Mouse (Mus musculus) lung, embryonic 14.5 days (tissue): ENCODE measurements around the gene P4hb. TPM values are rescaled to one million over a fixed set of nuclear protein-coding genes. Genes with fewer than 3 reads are reported as not detected.
"Not testable (repeated sequence)": the region's sequence is repeated elsewhere in the genome, so short reads cannot be mapped to it uniquely, and the experiment has no call there.

Experiments used
- ATAC-seq: fragments of 200-750 bp; cut with Nextera tagmentation; 2 replicates; pipeline ENCODE4 v1.8.0; 2017; ENCODE audit warnings: mild to moderate bottlenecking, moderate TSS enrichment, moderate library complexity; ENCODE audit not compliant: insufficient read depth
- DNase-seq: peaks from one replicate; pipeline ENCODE4 v3.0.0-alpha.2; 2015
- H3K27ac ChIP-seq: fragments of 300-500 bp; sonication (generic); 2 replicates; pipeline ENCODE4 v1.5.1; 2014; ENCODE audit warnings: low read depth, mild to moderate bottlenecking, moderate library complexity
- H3K27me3 ChIP-seq: fragments of 300-500 bp; sonication (generic); 2 replicates; pipeline ENCODE4 v1.6.1; 2014; ENCODE audit warnings: low read length, control low read depth; ENCODE audit not compliant: insufficient read depth
- H3K36me3 ChIP-seq: fragments of 300-500 bp; sonication (generic); 2 replicates; pipeline ENCODE4 v1.6.1; 2014; ENCODE audit warnings: control low read depth; ENCODE audit not compliant: insufficient read depth
- H3K4me1 ChIP-seq: fragments of 300-500 bp; sonication (generic); 2 replicates; pipeline ENCODE4 v1.6.1; 2014; ENCODE audit warnings: antibody characterized with exemption, control low read depth; ENCODE audit not compliant: insufficient read depth
- H3K4me2 ChIP-seq: fragments of 300-500 bp; sonication (generic); 2 replicates; pipeline ENCODE4 v1.6.1; 2014; ENCODE audit warnings: mild to moderate bottlenecking
- H3K4me3 ChIP-seq: fragments of 300-500 bp; sonication (generic); 2 replicates; pipeline ENCODE4 v1.5.1; 2014; ENCODE audit warnings: low read depth, low read length
- H3K9ac ChIP-seq: fragments of 300-500 bp; sonication (generic); 2 replicates; pipeline ENCODE4 v1.6.1; 2014
- H3K9me3 ChIP-seq: fragments of 300-500 bp; sonication (generic); 2 replicates; pipeline ENCODE4 v1.6.1; 2016; ENCODE audit warnings: low read depth, low read length, control low read depth
- CTCF ChIP-seq: IDR thresholded peaks from 2 replicates; pipeline ENCODE4 v1.5.1; 2016; ENCODE audit warnings: antibody characterized with exemption, low read depth
- WGBS: fragments of 180-500 bp; shearing (Covaris S2); extraction: QIAGEN DNeasy Blood & Tissue Kit; methylation state at CpG from one replicate; pipeline ENCODE4 v1.1.7; 2014; 5-methylcytosine and 5-hydroxymethylcytosine counted together
- polyA plus RNA-seq: library from polyadenylated mRNA; unstranded; fragments of >200 nt; fragmentation: Nextera tagmentation; extraction: Ambion mirVana; gene quantifications from 2 replicates; pipeline ENCODE4 v1.2.1, GENCODE M21; 2014

P4hb gene
- polyA plus RNA-seq, 1 experiment from 2014 or later: 872 TPM

GRCm38 (mm10) chr11:120572417-120572751, 669 bp downstream of the P4hb start:
- peak overlapping the region; percentile 90 for H3K4me2 ChIP-seq
- peak overlapping the region; percentile 96 for H3K27ac ChIP-seq
- ATAC-seq (peak; percentile 47), DNase-seq (no peak)
- H3K9me3 ChIP-seq: no peaks in the 10 kb centered on the region
- peak overlapping the region; percentile 97 for H3K4me3 ChIP-seq
- H3K27me3 ChIP-seq: no peaks in the 10 kb centered on the region
- H3K4me1 ChIP-seq: 0 out of 2 replicates have a peak, but pooled peaks cover 11% of the 10 kb centered on the region
- TF ChIP-seq CTCF: no peak
- peak overlapping the region; percentile 95 for H3K9ac ChIP-seq
- under 1% methylated on average over 23 of the region's 24 CpGs for WGBS
- H3K36me3 ChIP-seq: peaks cover 46% of the 10 kb centered on the region

DNA sequence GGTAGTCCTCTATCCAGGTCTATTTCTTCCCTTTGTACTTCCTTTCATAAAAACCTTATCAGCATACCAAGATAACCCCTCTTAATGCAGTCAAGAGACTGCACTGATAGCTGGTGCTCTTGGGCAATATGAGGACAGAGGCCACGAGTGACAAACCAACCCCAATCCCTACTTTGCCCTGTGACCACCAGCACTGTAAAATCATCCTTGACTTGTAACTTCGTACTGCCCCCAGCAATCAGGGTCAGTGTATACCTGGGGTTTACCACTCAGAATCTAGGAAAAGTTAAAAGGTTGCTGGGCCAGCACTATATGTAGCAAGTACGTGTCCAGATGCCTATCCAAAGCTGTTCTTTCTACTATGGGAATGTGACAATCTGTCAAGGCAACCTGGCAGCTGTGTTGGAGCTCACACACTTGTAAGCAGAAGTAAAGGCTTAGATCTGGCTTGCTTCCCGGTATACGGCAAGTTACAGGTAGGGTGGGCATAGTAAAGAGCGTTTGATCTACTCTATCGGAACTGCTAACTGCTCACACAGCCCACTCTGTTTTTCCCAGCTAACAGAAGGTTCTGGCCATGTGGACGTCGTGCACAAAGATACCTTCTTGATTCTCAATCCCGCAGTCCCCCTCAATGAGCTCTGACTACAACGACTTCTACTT, 1.2 kb downstream of the P4hb start:
- peak overlapping the region; percentile 95 for H3K9ac ChIP-seq
- H3K27me3 ChIP-seq: no peaks in the 10 kb centered on the region
- ATAC-seq (no peak), DNase-seq (no peak)
- H3K36me3 ChIP-seq: peaks cover 46% of the 10 kb centered on the region
- H3K4me2 ChIP-seq: peak overlapping the region; percentile 90
- no peaks in the 10 kb centered on the region for H3K9me3 ChIP-seq
- peak overlapping the region; percentile 96 for H3K27ac ChIP-seq
- WGBS: 8% methylated on average over 11 of the region's 11 CpGs
- H3K4me3 ChIP-seq: peak overlapping the region; percentile 97
- 0 out of 2 replicates have a peak, but pooled peaks cover 11% of the 10 kb centered on the region for H3K4me1 ChIP-seq
- no peak for TF ChIP-seq CTCF

- H3K27ac ChIP-seq: no peak overlapping the region
- H3K36me3 ChIP-seq: peaks cover 51% of the 10 kb centered on the region
- no peaks in the 10 kb centered on the region for H3K27me3 ChIP-seq
- ATAC-seq (no peak), DNase-seq (no peak)
- H3K4me1 ChIP-seq: 0 out of 2 replicates have a peak, but pooled peaks cover 11% of the 10 kb centered on the region
- peak overlapping the region; percentile 97 for H3K4me3 ChIP-seq
- H3K9ac ChIP-seq: peak overlapping the region; percentile 95
- no peak for TF ChIP-seq CTCF
- 65% methylated on average over 3 of the region's 3 CpGs for WGBS
- H3K4me2 ChIP-seq: peak overlapping the region; percentile 90
- H3K9me3 ChIP-seq: no peaks in the 10 kb centered on the region
These were observed 1.9 kb downstream of the P4hb start for GRCm38 (mm10) chr11:120571122-120571521.

- WGBS: 89% methylated on average over 6 of the region's 6 CpGs
- H3K4me1 ChIP-seq: 0 out of 2 replicates have a peak, but pooled peaks cover 8% of the 10 kb centered on the region
These were observed 4.7 kb downstream of the P4hb start for GRCm38 (mm10) chr11:120568324-120568723.

DNA sequence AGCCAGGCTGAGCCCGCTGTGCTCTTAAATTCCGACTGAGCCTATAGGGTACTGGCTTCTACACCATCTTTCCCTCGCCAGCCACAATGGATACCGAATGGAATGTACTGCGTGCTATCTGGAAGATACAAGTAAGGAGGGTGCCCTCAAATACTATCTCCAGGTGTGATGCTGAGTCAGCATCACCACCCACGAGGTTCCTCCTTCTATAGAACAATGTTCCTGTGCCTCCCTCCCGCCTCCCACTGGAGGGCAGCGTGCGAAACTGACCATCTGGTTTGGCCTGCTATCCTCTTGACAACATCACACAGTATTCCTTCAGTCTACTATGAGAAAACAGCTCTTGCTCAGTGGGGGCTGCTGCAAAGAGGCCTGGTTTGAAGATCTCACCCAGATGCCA, 7.9 kb downstream of the P4hb start:
- H3K4me2 ChIP-seq: no peak overlapping the region
- peak; percentile 5; the same call in 1 of the 2 replicates for TF ChIP-seq CTCF
- DNase-seq (no peak), ATAC-seq (no peak)
- H3K9ac ChIP-seq: no peak overlapping the region
- WGBS: 81% methylated on average over 9 of the region's 9 CpGs
- H3K36me3 ChIP-seq: peaks cover 97% of the 10 kb centered on the region
- no peaks in the 10 kb centered on the region for H3K9me3 ChIP-seq
- no peak overlapping the region for H3K4me3 ChIP-seq
- H3K4me1 ChIP-seq: no peaks in the 10 kb centered on the region
- no peaks in the 10 kb centered on the region for H3K27me3 ChIP-seq
- H3K27ac ChIP-seq: no peak overlapping the region

More at GRCm38 (mm10) chr11:120568324-120568723, 4.7 kb downstream of the P4hb start:
- H3K9me3 ChIP-seq: no peaks in the 10 kb centered on the region
- H3K4me2 ChIP-seq: no peak overlapping the region
- no peak overlapping the region for H3K4me3 ChIP-seq
- peak overlapping the region; percentile 32; the same call in 1 of the 2 replicates for H3K9ac ChIP-seq
- DNase-seq (no peak), ATAC-seq (no peak)
- peaks cover 79% of the 10 kb centered on the region for H3K36me3 ChIP-seq
- no peak for TF ChIP-seq CTCF
- H3K27me3 ChIP-seq: no peaks in the 10 kb centered on the region
- no peak overlapping the region for H3K27ac ChIP-seq

DNA sequence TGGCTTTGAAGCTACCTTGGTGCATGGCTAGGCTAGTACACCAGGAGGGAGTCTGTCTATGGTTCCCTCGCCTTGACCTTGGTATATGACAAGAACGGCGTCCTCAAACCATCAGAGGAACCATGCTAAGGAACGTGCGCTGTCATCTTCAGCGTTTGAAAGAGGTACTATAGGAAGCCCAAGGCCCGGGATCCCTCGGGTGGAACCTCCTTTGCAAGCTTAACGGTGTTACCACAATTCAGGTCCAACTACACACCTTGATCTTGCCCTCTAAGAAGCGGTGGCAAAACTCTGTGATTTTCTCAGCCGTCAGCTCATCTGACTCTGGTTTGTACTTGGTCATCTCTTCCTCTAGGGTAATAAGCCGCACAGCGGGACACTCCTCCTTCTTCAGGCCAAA, 10.1 kb downstream of the P4hb start:
- 94% methylated on average over 13 of the region's 13 CpGs for WGBS
- Histone ChIP-seq H3K4me1 (no peaks in the 10 kb centered on the region), H3K36me3 (peaks cover 94% of the 10 kb centered on the region), H3K27me3 (no peaks in the 10 kb centered on the region), H3K27ac (no peak overlapping the region), H3K4me2 (no peak overlapping the region), H3K4me3 (no peak overlapping the region), H3K9me3 (no peaks in the 10 kb centered on the region), H3K9ac (no peak overlapping the region)
- DNase-seq: no peak
- TF ChIP-seq CTCF: no peak
- ATAC-seq: no peak

- Histone ChIP-seq H3K27ac (no peak overlapping the region), H3K4me3 (no peak overlapping the region), H3K27me3 (no peaks in the 10 kb centered on the region), H3K4me2 (no peak overlapping the region), H3K4me1 (no peaks in the 10 kb centered on the region), H3K36me3 (peaks cover 76% of the 10 kb centered on the region), H3K9me3 (no peaks in the 10 kb centered on the region), H3K9ac (no peak overlapping the region)
- DNase-seq (no peak), ATAC-seq (no peak)
- WGBS: 92% methylated on average over 13 of the region's 13 CpGs
- TF ChIP-seq CTCF: no peak
These were observed 11.9 kb downstream of the P4hb start for GRCm38 (mm10) chr11:120560952-120561728.

- not testable (repeated sequence) for H3K9ac ChIP-seq, H3K27ac ChIP-seq, H3K4me3 ChIP-seq, ATAC-seq, DNase-seq, H3K4me1 ChIP-seq, H3K27me3 ChIP-seq, H3K4me2 ChIP-seq, H3K9me3 ChIP-seq
- WGBS: 85% methylated on average over 6 of the region's 6 CpGs
- peaks cover 53% of the 10 kb centered on the region for H3K36me3 ChIP-seq
These were observed 14.2 kb downstream of the P4hb start for GRCm38 (mm10) chr11:120558843-120559242.
